Mouse (Mus musculus): ENCODE results near the gene Agtpbp1. TPM values are rescaled to one million over a fixed set of nuclear protein-coding genes. Genes with fewer than 3 reads are reported as not detected.
"Not testable (repeated sequence)": the region's sequence is repeated elsewhere in the genome, so short reads cannot be mapped to it uniquely, and the experiment has no call there.

The Agtpbp1 gene
- polyA plus RNA-seq, 1 experiment from 2014 or later: 7.5 TPM

DNA sequence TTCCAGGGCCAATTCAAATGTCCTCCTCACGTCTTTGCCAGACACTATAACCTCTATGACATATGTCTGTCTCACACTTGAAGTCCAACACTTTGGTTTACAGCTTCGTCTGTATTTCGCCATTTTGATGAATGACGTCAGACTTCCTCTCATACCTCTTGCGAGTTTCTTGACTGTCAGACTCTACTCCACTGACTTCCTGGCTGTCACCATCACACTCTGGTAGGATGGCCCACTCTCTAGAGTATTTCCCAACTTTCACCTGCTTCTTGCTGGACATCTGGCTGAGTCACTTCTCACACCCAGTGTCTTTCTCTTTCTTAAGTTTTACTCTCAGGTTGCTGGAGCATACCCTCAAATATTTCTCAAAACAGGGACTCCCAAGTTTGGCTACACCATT, 98.8 kb downstream of the Agtpbp1 start:
- H3K4me2 ChIP-seq: no peak overlapping the region
- ATAC-seq (ENCODE audit: insufficient read depth): no peak
- H3K27ac ChIP-seq (replicated peaks): no peak overlapping the region
- peaks cover 13% of the 10 kb centered on the region for H3K4me1 ChIP-seq (replicated peaks)
- no peaks in the 10 kb centered on the region for H3K36me3 ChIP-seq (replicated peaks)
- no peaks in the 10 kb centered on the region for H3K27me3 ChIP-seq
- no peak overlapping the region for H3K9ac ChIP-seq
- WGBS (ENCODE audit: insufficient replicate concordance): 63% methylated on average over 5 of the region's 5 CpGs
- H3K4me3 ChIP-seq (replicated peaks): no peak overlapping the region
- no peaks in the 10 kb centered on the region for H3K9me3 ChIP-seq (replicated peaks)

- H3K27me3 ChIP-seq: no peaks in the 10 kb centered on the region
- no peak for ATAC-seq (ENCODE audit: insufficient read depth)
- no peaks in the 10 kb centered on the region for H3K9me3 ChIP-seq (replicated peaks)
- H3K4me1 ChIP-seq (replicated peaks): peaks cover 13% of the 10 kb centered on the region
- 70% methylated on average over 7 of the region's 7 CpGs for WGBS (ENCODE audit: insufficient replicate concordance)
- no peak overlapping the region for H3K9ac ChIP-seq
- H3K27ac ChIP-seq (replicated peaks): no peak overlapping the region
- H3K4me3 ChIP-seq (replicated peaks): no peak overlapping the region
- H3K36me3 ChIP-seq (replicated peaks): no peaks in the 10 kb centered on the region
- no peak overlapping the region for H3K4me2 ChIP-seq
Measured at GRCm38 (mm10) chr13:59485456-59485855, 99.6 kb downstream of the Agtpbp1 start.

GRCm38 (mm10) chr13:59481484-59481855, 103.6 kb downstream of the Agtpbp1 start:
- WGBS (ENCODE audit: insufficient replicate concordance): 78% methylated on average over 4 of the region's 4 CpGs
- H3K36me3 ChIP-seq (replicated peaks): peaks cover 12% of the 10 kb centered on the region
- peaks cover 6% of the 10 kb centered on the region; the same call in 1 of the 2 replicates for H3K4me1 ChIP-seq (replicated peaks)
- H3K9ac ChIP-seq: no peak overlapping the region
- ATAC-seq (ENCODE audit: insufficient read depth): no peak
- no peaks in the 10 kb centered on the region for H3K27me3 ChIP-seq
- H3K27ac ChIP-seq (replicated peaks): peak overlapping the region; percentile 53; the same call in 1 of the 2 replicates
- no peak overlapping the region for H3K4me3 ChIP-seq (replicated peaks)
- H3K4me2 ChIP-seq: no peak overlapping the region
- H3K9me3 ChIP-seq (replicated peaks): no peaks in the 10 kb centered on the region

DNA sequence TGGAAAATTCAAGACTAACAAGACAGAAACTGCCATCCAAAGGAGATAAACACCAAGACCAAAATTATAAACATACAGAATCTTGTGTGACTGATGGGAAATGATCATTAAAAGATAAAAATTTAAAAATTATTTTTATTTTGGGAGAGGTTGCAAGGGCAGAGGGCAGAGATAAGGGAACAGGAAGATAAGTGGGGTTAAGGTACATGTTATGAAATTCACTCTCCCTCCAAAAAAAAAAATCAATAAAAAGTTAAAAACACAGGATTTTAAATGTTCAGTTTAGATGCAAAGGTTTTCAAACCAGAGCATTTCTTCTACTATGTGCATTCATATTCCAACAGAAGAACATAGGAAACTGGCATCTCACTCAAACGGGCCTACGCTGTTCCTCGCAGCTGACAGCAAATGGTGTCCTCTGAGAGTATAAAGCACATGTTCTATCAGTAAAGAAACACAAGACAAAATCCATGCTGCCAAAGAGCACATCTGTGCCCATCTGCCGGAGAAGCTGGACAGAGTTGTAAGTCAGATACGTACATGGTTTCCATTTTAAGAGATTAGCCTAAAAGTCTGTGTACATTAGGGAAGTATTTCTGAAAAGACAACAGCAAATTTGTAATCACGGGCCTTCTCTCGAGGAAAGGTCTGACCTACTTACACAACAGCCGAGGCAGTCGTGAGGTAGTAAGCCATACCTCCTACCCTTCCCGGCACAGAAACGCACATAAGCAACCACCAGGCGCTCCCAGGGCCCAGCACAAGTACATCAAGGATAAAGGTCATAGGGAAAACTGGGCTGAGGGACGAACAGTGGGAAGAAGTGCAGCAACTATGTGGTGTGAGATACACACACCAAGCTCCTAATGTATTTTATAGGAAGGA, 104.2 kb downstream of the Agtpbp1 start:
- H3K27ac ChIP-seq (replicated peaks): peak overlapping the region; percentile 53
- peak; percentile 25; the same call in 1 of the 2 replicates for ATAC-seq (ENCODE audit: insufficient read depth)
- WGBS (ENCODE audit: insufficient replicate concordance): 72% methylated on average over 13 of the region's 13 CpGs
- peaks cover 16% of the 10 kb centered on the region for H3K36me3 ChIP-seq (replicated peaks)
- no peaks in the 10 kb centered on the region for H3K27me3 ChIP-seq
- no peak overlapping the region for H3K9ac ChIP-seq
- H3K4me3 ChIP-seq (replicated peaks): no peak overlapping the region
- H3K9me3 ChIP-seq (replicated peaks): no peaks in the 10 kb centered on the region
- H3K4me1 ChIP-seq (replicated peaks): peaks cover 6% of the 10 kb centered on the region; the same call in 1 of the 2 replicates
- H3K4me2 ChIP-seq: no peak overlapping the region

DNA sequence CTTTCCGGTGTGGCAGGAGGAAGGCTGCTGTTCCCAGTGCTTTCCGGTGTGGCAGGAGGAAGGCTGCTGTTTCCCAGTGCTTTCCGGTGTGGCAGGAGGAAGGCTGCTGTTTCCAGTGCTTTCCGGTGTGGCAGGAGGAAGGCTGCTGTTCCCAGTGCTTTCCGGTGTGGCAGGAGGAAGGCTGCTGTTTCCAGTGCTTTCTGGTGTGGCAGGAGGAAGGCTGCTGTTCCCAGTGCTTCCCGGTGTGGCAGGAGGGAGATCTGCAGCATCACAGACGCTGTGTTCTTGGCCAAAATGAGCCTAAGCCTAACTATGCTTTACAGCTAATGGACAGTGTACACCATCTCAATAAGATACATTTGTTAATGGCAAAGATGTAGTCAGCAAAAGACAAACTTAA, 107.1 kb downstream of the Agtpbp1 start:
- H3K27ac ChIP-seq (replicated peaks); H3K4me1 ChIP-seq (replicated peaks); H3K4me3 ChIP-seq (replicated peaks); H3K9me3 ChIP-seq (replicated peaks); ATAC-seq (ENCODE audit: insufficient read depth); H3K27me3 ChIP-seq; H3K9ac ChIP-seq; H3K4me2 ChIP-seq: not testable (repeated sequence)
- peaks cover 28% of the 10 kb centered on the region for H3K36me3 ChIP-seq (replicated peaks)
- WGBS (ENCODE audit: insufficient replicate concordance): 79% methylated on average over 7 of the region's 7 CpGs

GRCm38 (mm10) chr13:59477451-59477850, 107.6 kb downstream of the Agtpbp1 start:
- H3K9ac ChIP-seq: no peak overlapping the region
- no peak overlapping the region for H3K4me2 ChIP-seq
- no peaks in the 10 kb centered on the region for H3K9me3 ChIP-seq (replicated peaks)
- H3K27ac ChIP-seq (replicated peaks): no peak overlapping the region
- no peaks in the 10 kb centered on the region for H3K27me3 ChIP-seq
- H3K4me3 ChIP-seq (replicated peaks): no peak overlapping the region
- peaks cover 28% of the 10 kb centered on the region for H3K36me3 ChIP-seq (replicated peaks)
- 83% methylated on average over 14 of the region's 14 CpGs for WGBS (ENCODE audit: insufficient replicate concordance)
- H3K4me1 ChIP-seq (replicated peaks): peaks cover 3% of the 10 kb centered on the region; the same call in 1 of the 2 replicates
- ATAC-seq (ENCODE audit: insufficient read depth): no peak

DNA sequence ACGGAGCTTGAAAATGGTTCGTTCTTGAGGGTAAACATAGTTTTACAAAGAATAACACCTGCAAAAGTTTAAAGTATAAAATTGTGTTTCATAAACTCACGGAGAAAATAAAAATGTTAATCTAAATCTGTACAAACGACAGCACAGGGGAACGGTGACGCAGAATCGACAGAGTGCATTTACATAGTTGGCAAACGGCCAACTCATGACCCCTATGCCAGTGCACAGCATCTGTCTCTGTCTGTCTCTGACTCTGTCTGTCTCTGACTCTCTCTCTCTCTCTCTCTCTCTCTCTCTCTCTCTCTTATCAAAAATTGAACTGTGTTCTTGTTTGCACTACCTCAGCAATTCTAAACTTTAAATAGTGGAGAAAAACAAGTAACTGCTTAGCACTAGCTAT, 110.1 kb downstream of the Agtpbp1 start:
- Histone ChIP-seq H3K4me1 (replicated peaks) (no peaks in the 10 kb centered on the region), H3K36me3 (replicated peaks) (peaks cover 31% of the 10 kb centered on the region), H3K27ac (replicated peaks) (no peak overlapping the region), H3K9me3 (replicated peaks) (no peaks in the 10 kb centered on the region), H3K27me3 (no peaks in the 10 kb centered on the region), H3K4me3 (replicated peaks) (no peak overlapping the region), H3K9ac (no peak overlapping the region), H3K4me2 (no peak overlapping the region)
- 75% methylated on average over 8 of the region's 8 CpGs for WGBS (ENCODE audit: insufficient replicate concordance)
- no peak for ATAC-seq (ENCODE audit: insufficient read depth)

DNA sequence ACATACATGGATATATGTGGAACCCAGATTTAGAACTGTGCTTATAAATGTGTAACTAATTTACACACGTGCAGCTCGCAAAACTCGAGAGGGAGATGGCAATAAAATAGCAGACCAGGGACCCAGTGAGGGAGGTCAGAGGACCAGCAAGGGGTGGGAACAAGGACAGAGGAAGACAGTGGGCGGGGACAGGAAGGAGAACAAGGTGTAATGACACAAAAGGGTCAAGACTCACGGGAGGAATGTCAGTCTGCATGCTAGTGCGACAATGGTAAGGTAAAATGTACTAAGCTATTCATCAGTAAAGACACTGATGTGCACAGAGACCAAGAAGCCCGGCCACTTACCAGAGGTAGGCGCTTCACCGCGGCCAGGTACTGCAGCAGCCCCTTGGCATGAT, 111.7 kb downstream of the Agtpbp1 start:
- Histone ChIP-seq H3K9ac (no peak overlapping the region), H3K4me2 (no peak overlapping the region), H3K4me3 (replicated peaks) (no peak overlapping the region), H3K4me1 (replicated peaks) (no peaks in the 10 kb centered on the region), H3K36me3 (replicated peaks) (peaks cover 37% of the 10 kb centered on the region), H3K27me3 (no peaks in the 10 kb centered on the region), H3K9me3 (replicated peaks) (no peaks in the 10 kb centered on the region), H3K27ac (replicated peaks) (no peak overlapping the region)
- WGBS (ENCODE audit: insufficient replicate concordance): 75% methylated on average over 10 of the region's 10 CpGs
- ATAC-seq (ENCODE audit: insufficient read depth): no peak

GRCm38 (mm10) chr13:59472222-59472621, 112.8 kb downstream of the Agtpbp1 start:
- Histone ChIP-seq H3K4me2 (no peak overlapping the region), H3K27ac (replicated peaks) (no peak overlapping the region), H3K4me1 (replicated peaks) (no peaks in the 10 kb centered on the region), H3K4me3 (replicated peaks) (no peak overlapping the region), H3K36me3 (replicated peaks) (peaks cover 32% of the 10 kb centered on the region), H3K9ac (no peak overlapping the region), H3K27me3 (no peaks in the 10 kb centered on the region), H3K9me3 (replicated peaks) (no peaks in the 10 kb centered on the region)
- WGBS (ENCODE audit: insufficient replicate concordance): 79% methylated on average over 5 of the region's 5 CpGs
- ATAC-seq (ENCODE audit: insufficient read depth): no peak

- Histone ChIP-seq H3K9ac (no peak overlapping the region), H3K4me1 (replicated peaks) (no peaks in the 10 kb centered on the region), H3K9me3 (replicated peaks) (no peaks in the 10 kb centered on the region), H3K4me3 (replicated peaks) (no peak overlapping the region), H3K27ac (replicated peaks) (no peak overlapping the region), H3K4me2 (no peak overlapping the region), H3K27me3 (no peaks in the 10 kb centered on the region), H3K36me3 (replicated peaks) (peaks cover 23% of the 10 kb centered on the region)
- ATAC-seq (ENCODE audit: insufficient read depth): no peak
- 72% methylated on average over 5 of the region's 5 CpGs for WGBS (ENCODE audit: insufficient replicate concordance)
Measured at GRCm38 (mm10) chr13:59469701-59470100, 115.3 kb downstream of the Agtpbp1 start.

GRCm38 (mm10) chr13:59468181-59468802, 116.7 kb downstream of the Agtpbp1 start:
- H3K4me3 ChIP-seq (replicated peaks): no peak overlapping the region
- H3K4me1 ChIP-seq (replicated peaks): no peaks in the 10 kb centered on the region
- peaks cover 23% of the 10 kb centered on the region for H3K36me3 ChIP-seq (replicated peaks)
- H3K9me3 ChIP-seq (replicated peaks): no peaks in the 10 kb centered on the region
- no peak overlapping the region for H3K9ac ChIP-seq
- ATAC-seq (ENCODE audit: insufficient read depth): no peak
- no peak overlapping the region for H3K4me2 ChIP-seq
- H3K27ac ChIP-seq (replicated peaks): no peak overlapping the region
- H3K27me3 ChIP-seq: no peaks in the 10 kb centered on the region
- 75% methylated on average over 8 of the region's 8 CpGs for WGBS (ENCODE audit: insufficient replicate concordance)
